Mouse (Mus musculus) hindbrain, embryonic 16.5 days (tissue): ENCODE results near the gene Htt. TPM values are rescaled to one million over a fixed set of nuclear protein-coding genes. Genes with fewer than 3 reads are reported as not detected.

Source experiments
- ATAC-seq: fragments of 200-750 bp; cut with Nextera tagmentation; 2 replicates; pipeline ENCODE4 v1.8.0; 2017; ENCODE audit warnings: moderate TSS enrichment, moderate library complexity
- H3K27ac ChIP-seq: fragments of 300-500 bp; sonication (generic); 2 replicates; pipeline ENCODE4 v1.5.1; 2014; ENCODE audit warnings: low read depth, mild to moderate bottlenecking, control low read depth, low read length, moderate library complexity
- H3K27me3 ChIP-seq: fragments of 300-500 bp; sonication (generic); replicated peaks from 2 replicates; pipeline ENCODE4 v1.6.1; 2014; ENCODE audit warnings: low read length; ENCODE audit not compliant: control insufficient read depth, insufficient read depth
- H3K36me3 ChIP-seq: fragments of 300-500 bp; sonication (generic); 2 replicates; pipeline ENCODE4 v1.6.1; 2014; ENCODE audit warnings: mild to moderate bottlenecking, low read length, moderate library complexity, mixed read lengths; ENCODE audit not compliant: control insufficient read depth, insufficient read depth
- H3K4me1 ChIP-seq: fragments of 300-500 bp; sonication (generic); 2 replicates; pipeline ENCODE4 v1.6.1; 2014; ENCODE audit warnings: low read depth, low read length; ENCODE audit not compliant: control insufficient read depth, insufficient read depth
- H3K4me2 ChIP-seq: fragments of 300-500 bp; sonication (generic); 2 replicates; pipeline ENCODE4 v1.6.1; 2014; ENCODE audit warnings: mild to moderate bottlenecking, low read length, control low read depth, moderate library complexity
- H3K4me3 ChIP-seq: fragments of 300-500 bp; sonication (generic); 2 replicates; pipeline ENCODE4 v1.5.1; 2014; ENCODE audit warnings: mild to moderate bottlenecking, low read length, control low read depth, moderate library complexity
- H3K9ac ChIP-seq: fragments of 300-500 bp; sonication (generic); 2 replicates; pipeline ENCODE4 v1.6.1; 2014; ENCODE audit warnings: low read depth, mild to moderate bottlenecking, control low read depth, low read length, moderate library complexity
- H3K9me3 ChIP-seq: fragments of 300-500 bp; sonication (generic); 2 replicates; pipeline ENCODE4 v1.6.1; 2014; ENCODE audit warnings: mild to moderate bottlenecking, low read length, moderate library complexity; ENCODE audit not compliant: control insufficient read depth
- WGBS: fragments of 180-500 bp; shearing (Covaris S2); extraction: QIAGEN DNeasy Blood & Tissue Kit; methylation state at CpG from one replicate; pipeline ENCODE4 v1.1.7; 2014; 5-methylcytosine and 5-hydroxymethylcytosine counted together
- polyA plus RNA-seq: library from polyadenylated mRNA; unstranded; fragments of >200 nt; fragmentation: Nextera tagmentation; extraction: Ambion mirVana; gene quantifications from 2 replicates; pipeline ENCODE4 v1.2.1, GENCODE M21; 2015

The Htt gene
- polyA plus RNA-seq, 1 experiment from 2014 or later: 11.9 TPM

DNA sequence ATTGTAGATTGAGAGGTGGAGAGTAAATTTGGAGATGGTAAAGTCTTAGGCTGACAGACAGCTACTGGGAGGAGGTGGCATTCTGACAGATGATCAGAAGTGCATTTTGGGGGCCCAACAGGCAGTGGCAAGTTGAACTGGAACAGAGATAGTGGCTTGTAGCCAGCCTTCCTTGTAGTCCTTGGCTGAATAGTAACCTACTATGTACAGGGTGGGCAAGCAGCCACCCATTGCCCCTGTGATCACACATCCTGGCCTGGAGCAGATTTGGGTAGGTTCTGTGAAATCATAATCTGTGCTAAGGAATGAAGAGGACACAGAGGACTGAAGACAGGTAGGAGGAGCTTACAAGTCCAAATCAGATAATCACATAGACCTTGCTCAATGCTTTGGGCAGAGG lies 142.9 kb downstream of the Htt start:
- Histone ChIP-seq H3K4me2 (no peak overlapping the region), H3K4me1 (no peaks in the 10 kb centered on the region), H3K9ac (no peak overlapping the region), H3K4me3 (no peak overlapping the region), H3K27me3 (no peaks in the 10 kb centered on the region), H3K9me3 (no peaks in the 10 kb centered on the region), H3K27ac (no peak overlapping the region), H3K36me3 (peaks cover 35% of the 10 kb centered on the region)
- no peak for ATAC-seq

DNA sequence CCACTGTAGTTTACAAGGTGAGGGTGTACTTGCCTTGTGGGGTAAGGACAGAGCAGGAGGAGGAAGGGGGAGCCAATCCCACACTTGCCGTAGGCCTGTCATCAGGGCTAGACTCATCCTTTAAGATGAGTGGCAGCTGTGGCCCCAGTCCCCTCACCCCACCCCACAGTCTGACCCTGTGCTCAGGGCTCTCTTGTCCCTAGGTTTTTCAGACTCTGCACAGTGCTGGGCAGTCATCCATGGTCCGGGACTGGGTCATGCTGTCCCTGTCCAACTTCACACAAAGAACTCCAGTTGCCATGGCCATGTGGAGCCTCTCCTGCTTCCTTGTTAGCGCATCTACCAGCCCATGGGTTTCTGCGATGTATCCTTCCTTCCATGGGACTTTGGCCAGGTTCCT lies 145.7 kb downstream of the Htt start:
- Histone ChIP-seq H3K4me3 (no peak overlapping the region), H3K27me3 (no peaks in the 10 kb centered on the region), H3K27ac (no peak overlapping the region), H3K4me1 (no peaks in the 10 kb centered on the region), H3K4me2 (no peak overlapping the region), H3K9me3 (no peaks in the 10 kb centered on the region), H3K9ac (no peak overlapping the region), H3K36me3 (peaks cover 27% of the 10 kb centered on the region)
- 86% methylated on average over 4 of the region's 4 CpGs for WGBS
- ATAC-seq: peak; percentile 50; the same call in 1 of the 2 replicates

DNA sequence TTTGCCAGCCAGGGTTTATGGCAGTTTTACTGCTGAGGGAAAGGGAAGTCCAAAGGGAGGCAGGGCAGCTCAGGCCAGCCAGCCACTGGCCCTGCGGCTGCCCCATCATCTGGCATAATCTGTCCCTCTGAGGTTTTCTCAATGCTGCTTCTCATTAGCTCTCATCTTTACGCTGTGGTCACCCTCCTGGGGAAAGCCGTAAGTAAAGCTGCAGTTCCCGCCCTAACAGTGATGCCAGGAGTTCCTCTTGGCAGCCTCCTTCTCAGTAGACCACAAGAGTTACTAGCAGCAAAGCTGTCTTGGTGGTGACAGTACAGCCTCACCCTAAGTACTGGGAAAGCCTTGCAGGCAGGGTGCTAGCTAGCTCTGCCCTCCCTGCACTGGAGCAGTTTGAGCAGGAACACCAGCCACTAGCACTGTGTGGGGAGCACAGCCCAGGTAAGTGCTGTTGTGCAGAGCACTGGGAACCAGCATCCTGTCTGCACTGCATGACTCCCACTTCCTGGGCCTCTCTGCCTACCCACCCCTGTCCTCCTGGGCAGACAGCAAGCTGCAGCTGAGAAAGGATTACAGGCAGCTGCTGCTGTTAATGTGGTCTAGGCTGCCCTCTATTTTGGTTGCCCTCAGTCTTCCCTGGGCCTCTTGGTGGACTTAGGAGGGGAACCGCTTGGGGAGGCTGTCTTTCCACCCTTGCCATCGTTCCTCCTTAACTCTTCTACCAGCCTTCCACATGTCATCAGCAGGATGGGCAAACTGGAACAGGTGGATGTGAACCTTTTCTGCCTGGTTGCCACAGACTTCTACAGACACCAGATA lies 146.6 kb downstream of the Htt start, which contains the start of gene Msantd1:
Gene Msantd1 (plus strand): TSS at position 103 of the 816 bp plus-strand sequence.
- Histone ChIP-seq H3K36me3 (peaks cover 25% of the 10 kb centered on the region), H3K4me2 (no peak within 1 kb of the TSS), H3K27ac (no peak within 1 kb of the TSS), H3K4me3 (no peak within 1 kb of the TSS), H3K9ac (no peak within 1 kb of the TSS), H3K9me3 (no peaks in the 10 kb centered on the region), H3K4me1 (no peaks in the 10 kb centered on the region), H3K27me3 (no peaks in the 10 kb centered on the region)
- ATAC-seq: no peak
- WGBS: 75% methylated on average over 6 of the region's 6 CpGs

DNA sequence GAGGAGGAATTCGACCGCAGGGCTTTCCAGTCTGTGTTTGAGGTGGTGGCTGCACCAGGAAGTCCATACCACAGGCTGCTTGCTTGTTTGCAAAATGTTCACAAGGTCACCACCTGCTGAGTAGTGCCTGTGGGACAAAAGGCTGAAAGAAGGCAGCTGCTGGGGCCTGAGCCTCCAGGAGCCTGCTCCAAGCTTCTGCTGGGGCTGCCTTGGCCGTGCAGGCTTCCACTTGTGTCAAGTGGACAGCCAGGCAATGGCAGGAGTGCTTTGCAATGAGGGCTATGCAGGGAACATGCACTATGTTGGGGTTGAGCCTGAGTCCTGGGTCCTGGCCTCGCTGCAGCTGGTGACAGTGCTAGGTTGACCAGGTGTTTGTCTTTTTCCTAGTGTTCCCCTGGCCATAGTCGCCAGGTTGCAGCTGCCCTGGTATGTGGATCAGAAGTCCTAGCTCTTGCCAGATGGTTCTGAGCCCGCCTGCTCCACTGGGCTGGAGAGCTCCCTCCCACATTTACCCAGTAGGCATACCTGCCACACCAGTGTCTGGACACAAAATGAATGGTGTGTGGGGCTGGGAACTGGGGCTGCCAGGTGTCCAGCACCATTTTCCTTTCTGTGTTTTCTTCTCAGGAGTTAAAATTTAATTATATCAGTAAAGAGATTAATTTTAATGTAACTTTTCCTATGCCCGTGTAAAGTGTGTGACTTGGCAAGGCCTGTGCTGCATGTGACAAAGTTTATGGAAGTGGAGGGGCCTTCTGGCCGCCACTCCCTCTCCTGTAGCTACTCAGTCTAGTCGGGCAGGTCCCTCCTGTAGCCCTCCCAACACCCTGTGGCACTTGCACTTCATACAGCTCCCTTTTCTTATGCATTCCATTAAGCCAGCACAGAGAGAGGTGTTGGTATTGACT lies 147.4 kb downstream of the Htt start:
- H3K9ac ChIP-seq: no peak overlapping the region
- ATAC-seq: no peak
- H3K27me3 ChIP-seq: no peaks in the 10 kb centered on the region
- peaks cover 25% of the 10 kb centered on the region for H3K36me3 ChIP-seq
- H3K4me1 ChIP-seq: no peaks in the 10 kb centered on the region
- H3K4me3 ChIP-seq: no peak overlapping the region
- H3K4me2 ChIP-seq: no peak overlapping the region
- H3K27ac ChIP-seq: no peak overlapping the region
- WGBS: 74% methylated on average over 9 of the region's 9 CpGs
- H3K9me3 ChIP-seq: no peaks in the 10 kb centered on the region

DNA sequence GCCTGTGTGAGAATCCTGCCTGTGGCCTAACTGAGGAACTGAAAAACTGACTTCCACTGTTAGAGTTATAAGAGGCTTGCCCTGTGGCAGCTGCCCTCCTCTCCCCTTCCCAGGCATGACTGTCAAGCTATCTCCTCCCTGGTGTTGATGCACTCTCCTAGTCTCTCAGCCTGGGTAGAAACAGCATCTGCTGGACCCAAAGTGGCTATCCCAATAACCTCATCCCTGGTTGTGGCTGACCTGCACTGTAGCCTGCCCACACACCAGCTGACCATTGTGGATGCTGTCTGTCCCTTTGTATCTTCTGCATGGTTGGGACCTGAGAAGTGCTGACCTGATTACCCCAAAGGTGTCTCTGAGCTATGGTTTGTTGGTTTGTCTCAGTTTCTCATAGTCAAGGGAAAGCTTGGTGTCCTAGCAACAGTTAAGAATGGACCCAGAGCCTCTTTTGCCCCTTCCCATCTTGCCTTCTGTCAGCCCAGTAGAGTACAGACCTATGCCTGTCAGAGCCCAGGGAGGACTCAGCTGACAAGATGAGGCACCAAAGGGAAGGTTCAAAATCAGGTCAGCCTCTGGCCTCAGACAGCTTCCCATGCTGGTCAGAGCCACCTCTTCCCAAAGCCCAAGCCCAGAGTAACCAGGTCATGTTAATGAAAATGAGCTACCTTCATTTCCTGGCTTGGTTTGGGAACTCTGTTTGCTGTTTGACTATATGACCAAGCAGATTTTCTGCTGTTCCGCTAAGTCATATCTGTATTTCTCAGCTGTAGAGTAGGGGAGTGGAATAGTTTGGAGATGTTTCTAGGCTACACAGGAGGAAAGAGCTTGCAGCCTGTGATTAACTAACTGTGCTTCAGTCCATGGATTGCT lies 148.3 kb downstream of the Htt start:
- Histone ChIP-seq H3K36me3 (peaks cover 20% of the 10 kb centered on the region), H3K27me3 (no peaks in the 10 kb centered on the region)

DNA sequence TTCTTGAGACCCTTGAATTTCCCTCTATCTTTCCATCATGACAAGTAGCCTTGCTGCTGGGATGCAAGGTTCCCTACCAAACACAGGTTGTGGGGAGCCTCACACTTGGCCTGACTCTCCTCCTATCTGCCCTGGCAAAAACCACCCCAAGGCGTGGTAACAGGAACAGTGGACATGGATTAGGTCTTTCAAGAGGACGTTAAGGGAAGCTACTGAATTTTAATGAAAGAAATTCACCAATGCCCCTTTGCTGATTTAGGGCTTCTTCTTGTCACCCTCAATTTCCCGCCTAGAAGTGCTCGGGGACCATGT lies 148.9 kb downstream of the Htt start:
- Histone ChIP-seq H3K27ac (no peak overlapping the region), H3K36me3 (peaks cover 17% of the 10 kb centered on the region)
- 92% methylated on average over 4 of the region's 4 CpGs for WGBS

More for the DNA sequence above, 148.3 kb downstream of the Htt start:
- no peak overlapping the region for H3K4me3 ChIP-seq
- H3K4me1 ChIP-seq: no peaks in the 10 kb centered on the region
- 96% methylated on average over 1 of the region's 1 CpGs for WGBS
- H3K27ac ChIP-seq: no peak overlapping the region
- H3K9ac ChIP-seq: no peak overlapping the region
- H3K9me3 ChIP-seq: no peaks in the 10 kb centered on the region
- no peak for ATAC-seq
- no peak overlapping the region for H3K4me2 ChIP-seq

DNA sequence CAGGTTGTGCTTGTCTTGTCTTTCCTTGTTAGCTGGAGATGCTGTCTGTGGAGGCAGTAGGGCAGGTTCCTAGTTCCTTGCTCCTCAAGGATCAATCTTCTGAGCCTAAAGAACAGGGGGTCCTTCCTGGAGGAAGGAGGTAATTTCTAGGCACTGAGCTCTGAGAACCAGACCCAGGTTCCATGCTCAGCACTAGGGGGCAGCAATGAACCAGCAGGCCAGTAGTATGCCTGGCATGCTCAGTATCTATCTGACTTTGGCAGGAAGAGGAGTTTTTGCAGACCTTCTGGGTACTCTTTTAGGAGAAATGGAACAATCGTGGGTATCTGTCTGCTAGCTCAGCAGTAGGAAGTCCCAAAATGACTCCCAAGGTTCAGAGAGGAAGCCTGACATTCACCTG lies 154.3 kb downstream of the Htt start:
- no peak overlapping the region for H3K9ac ChIP-seq
- H3K36me3 ChIP-seq: no peaks in the 10 kb centered on the region
- H3K4me1 ChIP-seq: peaks cover 6% of the 10 kb centered on the region
- no peak overlapping the region for H3K4me2 ChIP-seq
- 18% methylated on average over 1 of the region's 1 CpGs for WGBS
- no peak overlapping the region for H3K27ac ChIP-seq
- H3K27me3 ChIP-seq: no peaks in the 10 kb centered on the region
- H3K4me3 ChIP-seq: no peak overlapping the region
- peak; percentile 79 for ATAC-seq
- no peaks in the 10 kb centered on the region for H3K9me3 ChIP-seq

More for the DNA sequence above, 148.9 kb downstream of the Htt start:
- H3K27me3 ChIP-seq: no peaks in the 10 kb centered on the region
- no peak overlapping the region for H3K9ac ChIP-seq
- H3K4me1 ChIP-seq: no peaks in the 10 kb centered on the region
- no peaks in the 10 kb centered on the region for H3K9me3 ChIP-seq
- H3K4me3 ChIP-seq: no peak overlapping the region
- H3K4me2 ChIP-seq: no peak overlapping the region
- no peak for ATAC-seq

DNA sequence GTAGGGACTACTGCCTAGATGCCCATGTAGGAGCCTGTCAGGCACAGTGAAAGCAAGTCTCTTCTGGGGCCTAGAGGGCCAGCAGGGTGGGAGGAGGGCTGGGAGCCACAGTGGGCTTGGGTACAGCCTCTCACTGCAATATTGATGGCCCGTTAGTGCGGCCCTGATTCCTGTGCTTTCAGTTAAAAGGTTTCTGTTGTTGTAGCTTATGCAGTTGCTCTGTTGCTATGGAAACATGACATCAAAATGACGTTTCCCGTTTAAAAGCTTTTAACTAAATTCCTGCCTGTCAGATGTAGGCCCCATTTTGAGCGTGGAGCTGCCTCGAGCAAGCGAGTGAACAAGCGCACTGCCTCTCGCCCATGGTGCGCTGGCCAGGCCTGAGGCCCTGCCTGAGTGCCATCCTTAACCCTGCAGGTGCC lies 155.7 kb downstream of the Htt start:
- H3K36me3 ChIP-seq: no peaks in the 10 kb centered on the region
- peak overlapping the region; percentile 42 for H3K9ac ChIP-seq
- no peaks in the 10 kb centered on the region for H3K27me3 ChIP-seq
- no peak overlapping the region for H3K4me2 ChIP-seq
- peak; percentile 57 for ATAC-seq
- H3K4me3 ChIP-seq: no peak overlapping the region
- H3K9me3 ChIP-seq: no peaks in the 10 kb centered on the region
- WGBS: 40% methylated on average over 10 of the region's 10 CpGs
- peaks cover 6% of the 10 kb centered on the region for H3K4me1 ChIP-seq
- H3K27ac ChIP-seq: peak overlapping the region; percentile 59; the same call in 1 of the 2 replicates
